12 mouse cellular contexts compared by ENCODE assay signal in the genomic region with DNA sequence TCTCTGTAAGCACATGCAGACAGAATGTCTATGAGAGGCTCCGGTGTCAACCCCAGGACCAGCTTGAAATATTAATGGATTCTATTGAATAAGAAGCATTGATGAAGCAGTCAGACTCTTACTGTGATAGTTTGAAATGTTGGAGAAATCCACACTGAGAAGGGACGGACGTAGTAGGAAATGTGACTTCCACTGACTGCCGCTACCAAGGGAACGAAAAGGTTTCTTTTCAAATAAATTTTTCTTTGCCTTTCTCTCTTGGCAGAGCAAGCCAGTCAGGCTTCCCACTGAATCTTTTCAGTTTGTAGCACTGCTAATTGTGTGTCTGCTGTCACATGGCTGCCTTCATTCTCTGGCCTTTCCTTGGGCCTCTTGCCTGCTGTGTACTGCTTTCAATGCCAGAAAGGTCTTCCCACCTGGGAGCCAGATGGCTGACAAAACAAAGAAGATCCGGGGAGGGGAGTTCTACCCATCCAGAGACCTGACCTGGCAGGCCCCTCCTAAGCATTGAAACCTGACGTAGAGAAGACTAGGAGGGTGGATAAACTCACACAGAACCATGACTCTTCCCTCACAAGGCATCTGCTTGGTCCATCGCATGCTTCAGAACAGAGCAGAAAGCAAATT. TPM values are rescaled to one million over a fixed set of nuclear protein-coding genes. Genes with fewer than 3 reads are reported as not detected.
DNase-seq lines count a peak whose midpoint lies in the region; ATAC-seq and TF ChIP-seq lines count a peak whose summit lies in the region.
"Had no signal": no experiment of that assay in that cellular context is flagged by ENCODE, and none has a peak within 500 bp of the region (broad histone marks: within the 10 kb centered on the region; RNA-seq: fewer than 3 reads in every experiment).

No protein-coding gene starts in this region.

- peak; percentile 90 for ATAC-seq in forebrain, embryonic 14.5 days
- peak; percentile 80 for ATAC-seq in midbrain, postnatal 0 days (ENCODE audit: low FRiP score)

- H3K9ac ChIP-seq in forebrain, embryonic 14.5 days (ENCODE audit: low read length) = no peak overlapping the region
- no peak overlapping the region for H3K9ac ChIP-seq in midbrain, postnatal 0 days (replicated peaks; ENCODE audit: low read length, poor library complexity, severe bottlenecking)

- H3K4me1 ChIP-seq in forebrain, embryonic 14.5 days (ENCODE audit: control insufficient read depth, insufficient read depth, low read length) = peaks cover 21% of the 10 kb centered on the region; the same call in 1 of the 2 replicates
- no peaks in the 10 kb centered on the region; the same call in 1 of the 2 replicates for H3K4me1 ChIP-seq in midbrain, postnatal 0 days (ENCODE audit: insufficient read depth, low read length)
- H3K4me1 ChIP-seq: heart, embryonic 10.5 days had no signal

- H3K27me3 ChIP-seq in forebrain, embryonic 14.5 days (replicated peaks; ENCODE audit: control insufficient read depth, insufficient read depth, low read length) = no peaks in the 10 kb centered on the region
- H3K27me3 ChIP-seq in midbrain, postnatal 0 days (ENCODE audit: insufficient read depth, low read length) = no peaks in the 10 kb centered on the region

- no peak overlapping the region for H3K4me2 ChIP-seq in forebrain, embryonic 14.5 days (ENCODE audit: low read length)
- H3K4me2 ChIP-seq in midbrain, postnatal 0 days (ENCODE audit: low read depth, low read length, poor library complexity, severe bottlenecking) = no peak overlapping the region

- WGBS in forebrain, embryonic 14.5 days = 30% methylated on average over 8 of the region's 8 CpGs
- 50% methylated on average over 8 of the region's 8 CpGs for WGBS in midbrain, postnatal 0 days

- peak overlapping the region; percentile 65; the same call in 1 of the 2 replicates for H3K27ac ChIP-seq in forebrain, embryonic 14.5 days (ENCODE audit: low read depth, low read length)
- H3K27ac ChIP-seq in midbrain, postnatal 0 days (ENCODE audit: low read depth, low read length) = peak overlapping the region; percentile 49
- H3K27ac ChIP-seq: heart, embryonic 10.5 days had no signal

- DNase-seq in cerebellum, adult 11-12 months = peak; percentile 91
- DNase-seq in forebrain, embryonic 14.5 days (ENCODE audit: low spot score) = peak; percentile 83
- DNase-seq in layer of hippocampus, adult 8-10 months (ENCODE audit: low spot score in 2 of 2) = peak; percentile 75 to 85
- peak; percentile 82 for DNase-seq in midbrain, postnatal 0 days (ENCODE audit: low spot score)
- DNase-seq in retina, postnatal 1 day = no peak
- no peak for DNase-seq in lung, adult 18-20 months
- no peak for DNase-seq in natural killer cell, adult 2 months (ENCODE audit: low spot score in 2 of 2)
- DNase-seq in urinary bladder, postnatal 10 days (ENCODE audit: low spot score) = no peak
- DNase-seq: kidney, postnatal 4 days; lung, postnatal 14 days had no signal

- no peaks in the 10 kb centered on the region for H3K36me3 ChIP-seq in forebrain, embryonic 14.5 days (ENCODE audit: control insufficient read depth, insufficient read depth, low read length)
- H3K36me3 ChIP-seq in midbrain, postnatal 0 days (ENCODE audit: insufficient read depth, low read length) = no peaks in the 10 kb centered on the region
- H3K36me3 ChIP-seq: heart, embryonic 10.5 days had no signal

- TF ChIP-seq CTCF in midbrain, postnatal 0 days (IDR thresholded peaks at IDR 0.05) = no peak

- no peaks in the 10 kb centered on the region for H3K9me3 ChIP-seq in forebrain, embryonic 14.5 days (replicated peaks; ENCODE audit: control insufficient read depth, low read length)
- no peaks in the 10 kb centered on the region for H3K9me3 ChIP-seq in midbrain, postnatal 0 days (ENCODE audit: low read length)
- H3K9me3 ChIP-seq: heart, embryonic 10.5 days had no signal

- no peak overlapping the region for H3K4me3 ChIP-seq in forebrain, embryonic 14.5 days (ENCODE audit: low read depth, low read length)
- H3K4me3 ChIP-seq in midbrain, postnatal 0 days (ENCODE audit: low read depth, low read length) = no peak overlapping the region
- H3K4me3 ChIP-seq: heart, embryonic 10.5 days had no signal

RNA-seq across cellular contexts. Expression of gene Paqr8, which starts 15.2 kb away (rescaled TPM):
- polyA plus RNA-seq in forebrain, embryonic 14.5 days (2014; fragmentation: Nextera tagmentation; extraction: Ambion mirVana) = 18.7 and 23.0 TPM in 2 replicates
- total RNA-seq in layer of hippocampus, adult 8-10 months (2022) = 100 to 1,000 TPM; 111 to 158 (median 139) TPM
- total RNA-seq in midbrain, postnatal 0 days (2014; rRNA removed) = 95.0 and 144 TPM in 2 replicates
- 32.2 and 32.5 TPM in 2 replicates for polyA plus RNA-seq in midbrain, postnatal 0 days (2015; fragmentation: Nextera tagmentation; extraction: Ambion mirVana)

RNA-seq across cellular contexts. Expression of gene Efhc1, which starts 45.8 kb away (rescaled TPM):
- polyA plus RNA-seq in forebrain, embryonic 14.5 days (2014; fragmentation: Nextera tagmentation; extraction: Ambion mirVana) = 2.6 and 2.7 TPM in 2 replicates
- 1 to 10 TPM; 1.1 to 3.6 (median 2.5) TPM for total RNA-seq in layer of hippocampus, adult 8-10 months (2022)
- total RNA-seq in midbrain, postnatal 0 days (2014; rRNA removed) = 1.1 and 15.6 TPM in 2 replicates
- polyA plus RNA-seq in midbrain, postnatal 0 days (2015; fragmentation: Nextera tagmentation; extraction: Ambion mirVana) = 1.5 and 1.6 TPM in 2 replicates
- total RNA-seq: MEL had no signal

Comparison
In these comparisons a context has a peak if more than half of its experiments do, and no peak if none do; other contexts are left out.
1. DNase-seq: peak in cerebellum, adult 11-12 months (single experiment), forebrain, embryonic 14.5 days (single experiment), layer of hippocampus, adult 8-10 months (2 of 2) and midbrain, postnatal 0 days (single experiment); none in retina, postnatal 1 day (single experiment), lung, adult 18-20 months (0 of 2), natural killer cell, adult 2 months (0 of 2) and urinary bladder, postnatal 10 days (single experiment).